Mouse (Mus musculus) right cerebral cortex, postnatal 4 days (tissue): ENCODE data around the gene Ankrd63.

Source experiments
- DNase-seq: peaks from one replicate; pipeline ENCODE4 v3.0.0-alpha.2; 2022

The Ankrd63 gene

GRCm38 (mm10) chr2:118703913-118704730, at the start of gene Ankrd63:
Ankrd63 (minus strand) TSS chr2:118703963.
- no peak for DNase-seq

GRCm38 (mm10) chr2:118752792-118753108, 49.0 kb upstream of the Ankrd63 start:
- no peak for DNase-seq

GRCm38 (mm10) chr2:118751896-118752791, 48.4 kb upstream of the Ankrd63 start:
- no peak for DNase-seq

GRCm38 (mm10) chr2:118750476-118750875, 46.7 kb upstream of the Ankrd63 start:
- no peak for DNase-seq

- DNase-seq: no peak
These were observed 45.6 kb upstream of the Ankrd63 start for GRCm38 (mm10) chr2:118749341-118749884.

- DNase-seq: peak; percentile 47
These were observed 43.7 kb upstream of the Ankrd63 start for GRCm38 (mm10) chr2:118747301-118747960.

GRCm38 (mm10) chr2:118745915-118746901, 42.4 kb upstream of the Ankrd63 start:
- DNase-seq: peak; percentile 37

- DNase-seq: peak; percentile 88
These were observed 41.6 kb upstream of the Ankrd63 start, which contains the start of gene Inafm2 for GRCm38 (mm10) chr2:118745232-118745884. Inafm2 (plus strand) TSS chr2:118745758.

GRCm38 (mm10) chr2:118744621-118745020, 40.9 kb upstream of the Ankrd63 start:
- DNase-seq: no peak

GRCm38 (mm10) chr2:118743261-118743943, 39.6 kb upstream of the Ankrd63 start:
- no peak for DNase-seq

GRCm38 (mm10) chr2:118741183-118741582, 37.4 kb upstream of the Ankrd63 start:
- DNase-seq: no peak

- DNase-seq: no peak
These were observed 36.6 kb upstream of the Ankrd63 start for GRCm38 (mm10) chr2:118740341-118740740.

GRCm38 (mm10) chr2:118733341-118733740, 29.6 kb upstream of the Ankrd63 start:
- peak; percentile 44 for DNase-seq

- DNase-seq: no peak
These were observed 28.2 kb upstream of the Ankrd63 start for GRCm38 (mm10) chr2:118731981-118732380.

- peak; percentile 82 for DNase-seq
These were observed 26.8 kb upstream of the Ankrd63 start for GRCm38 (mm10) chr2:118730622-118730915.

GRCm38 (mm10) chr2:118729816-118730621, 26.3 kb upstream of the Ankrd63 start:
- DNase-seq: no peak

GRCm38 (mm10) chr2:118729194-118729593, 25.4 kb upstream of the Ankrd63 start:
- no peak for DNase-seq

GRCm38 (mm10) chr2:118728337-118728736, 24.6 kb upstream of the Ankrd63 start, which contains the start of gene Plcb2:
Plcb2 (minus strand) TSS chr2:118728438.
- no peak for DNase-seq

- no peak for DNase-seq
These were observed 24.1 kb upstream of the Ankrd63 start for GRCm38 (mm10) chr2:118727911-118728310.

- no peak for DNase-seq
These were observed 23.1 kb upstream of the Ankrd63 start for GRCm38 (mm10) chr2:118726873-118727272.
